Mouse (Mus musculus) forebrain, embryonic 14.5 days (tissue): ENCODE measurements around the gene Nfkbie. TPM values are rescaled to one million over a fixed set of nuclear protein-coding genes. Genes with fewer than 3 reads are reported as not detected.

ENCODE experiments used
- ATAC-seq: fragments of 200-750 bp; cut with Nextera tagmentation; 2 replicates; pipeline ENCODE4 v1.8.0; 2017; ENCODE audit warnings: mild to moderate bottlenecking, moderate library complexity
- DNase-seq: peaks from one replicate; pipeline ENCODE4 v3.0.0-alpha.2; 2015; ENCODE audit warnings: low spot score
- H3K27ac ChIP-seq: fragments of 300-500 bp; sonication (generic); 2 replicates; pipeline ENCODE4 v1.5.1; 2014; ENCODE audit warnings: low read depth, mild to moderate bottlenecking, control low read depth, low read length, moderate library complexity
- H3K27me3 ChIP-seq: fragments of 300-500 bp; sonication (generic); replicated peaks from 2 replicates; pipeline ENCODE4 v1.6.1; 2014; ENCODE audit warnings: low read length, control low read depth, mixed read lengths; ENCODE audit not compliant: control insufficient read depth, insufficient read depth
- H3K36me3 ChIP-seq: fragments of 300-500 bp; sonication (generic); 2 replicates; pipeline ENCODE4 v1.6.1; 2014; ENCODE audit warnings: low read length, control low read depth; ENCODE audit not compliant: control insufficient read depth, insufficient read depth
- H3K4me1 ChIP-seq: fragments of 300-500 bp; sonication (generic); 2 replicates; pipeline ENCODE4 v1.6.1; 2014; ENCODE audit warnings: antibody characterized with exemption, low read length, control low read depth; ENCODE audit not compliant: control insufficient read depth, insufficient read depth
- H3K4me2 ChIP-seq: fragments of 300-500 bp; sonication (generic); 2 replicates; pipeline ENCODE4 v1.6.1; 2014; ENCODE audit warnings: mild to moderate bottlenecking, control low read depth, low read length
- H3K4me3 ChIP-seq: fragments of 300-500 bp; sonication (generic); 2 replicates; pipeline ENCODE4 v1.5.1; 2014; ENCODE audit warnings: low read depth, low read length, control low read depth
- H3K9ac ChIP-seq: fragments of 300-500 bp; sonication (generic); 2 replicates; pipeline ENCODE4 v1.6.1; 2014; ENCODE audit warnings: mild to moderate bottlenecking, low read length, control low read depth, moderate library complexity
- H3K9me3 ChIP-seq: fragments of 300-500 bp; sonication (generic); replicated peaks from 2 replicates; pipeline ENCODE4 v1.6.1; 2016; ENCODE audit warnings: low read length, control low read depth, mixed read lengths; ENCODE audit not compliant: control insufficient read depth
- WGBS: fragments of 180-500 bp; shearing (Covaris S2); extraction: QIAGEN DNeasy Blood & Tissue Kit; methylation state at CpG from one replicate; pipeline ENCODE4 v1.1.7; 2014; 5-methylcytosine and 5-hydroxymethylcytosine counted together
- polyA plus RNA-seq: library from polyadenylated mRNA; unstranded; fragments of >200 nt; fragmentation: Nextera tagmentation; extraction: Ambion mirVana; gene quantifications from 2 replicates; pipeline ENCODE4 v1.2.1, GENCODE M21; 2014

Nfkbie gene
- polyA plus RNA-seq, 1 experiment from 2014 or later, result 4.1 TPM

DNA sequence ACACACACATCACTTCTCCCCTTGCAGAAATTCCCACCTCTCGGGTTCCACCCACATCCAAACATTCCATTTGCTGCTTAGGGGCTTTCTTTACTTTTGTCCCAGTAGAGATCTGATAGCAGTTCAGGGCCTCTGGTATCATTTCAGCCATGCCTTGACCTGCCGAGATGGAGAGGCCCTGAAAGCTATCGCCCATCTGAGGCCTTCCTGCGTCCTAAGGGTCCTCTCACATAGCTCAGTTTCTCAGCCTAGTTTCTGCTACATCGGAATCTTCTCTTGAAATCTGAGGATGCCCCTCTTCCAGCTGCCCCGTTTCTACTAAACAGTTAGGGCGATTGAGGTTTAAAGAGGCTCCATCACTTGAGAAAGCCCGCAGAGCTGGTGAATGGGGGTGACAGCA, 38.7 kb downstream of the Nfkbie start:
- Histone ChIP-seq H3K4me3 (peak overlapping the region; percentile 34; the same call in 1 of the 2 replicates), H3K9ac (peak overlapping the region; percentile 58; the same call in 1 of the 2 replicates), H3K36me3 (no peaks in the 10 kb centered on the region), H3K9me3 (no peaks in the 10 kb centered on the region), H3K4me2 (peak overlapping the region; percentile 63), H3K27me3 (peaks cover 5% of the 10 kb centered on the region; the same call in 1 of the 2 replicates), H3K4me1 (peaks cover 14% of the 10 kb centered on the region; the same call in 1 of the 2 replicates), H3K27ac (no peak overlapping the region)
- ATAC-seq (no peak), DNase-seq (no peak)
- 48% methylated on average over 8 of the region's 8 CpGs for WGBS

DNA sequence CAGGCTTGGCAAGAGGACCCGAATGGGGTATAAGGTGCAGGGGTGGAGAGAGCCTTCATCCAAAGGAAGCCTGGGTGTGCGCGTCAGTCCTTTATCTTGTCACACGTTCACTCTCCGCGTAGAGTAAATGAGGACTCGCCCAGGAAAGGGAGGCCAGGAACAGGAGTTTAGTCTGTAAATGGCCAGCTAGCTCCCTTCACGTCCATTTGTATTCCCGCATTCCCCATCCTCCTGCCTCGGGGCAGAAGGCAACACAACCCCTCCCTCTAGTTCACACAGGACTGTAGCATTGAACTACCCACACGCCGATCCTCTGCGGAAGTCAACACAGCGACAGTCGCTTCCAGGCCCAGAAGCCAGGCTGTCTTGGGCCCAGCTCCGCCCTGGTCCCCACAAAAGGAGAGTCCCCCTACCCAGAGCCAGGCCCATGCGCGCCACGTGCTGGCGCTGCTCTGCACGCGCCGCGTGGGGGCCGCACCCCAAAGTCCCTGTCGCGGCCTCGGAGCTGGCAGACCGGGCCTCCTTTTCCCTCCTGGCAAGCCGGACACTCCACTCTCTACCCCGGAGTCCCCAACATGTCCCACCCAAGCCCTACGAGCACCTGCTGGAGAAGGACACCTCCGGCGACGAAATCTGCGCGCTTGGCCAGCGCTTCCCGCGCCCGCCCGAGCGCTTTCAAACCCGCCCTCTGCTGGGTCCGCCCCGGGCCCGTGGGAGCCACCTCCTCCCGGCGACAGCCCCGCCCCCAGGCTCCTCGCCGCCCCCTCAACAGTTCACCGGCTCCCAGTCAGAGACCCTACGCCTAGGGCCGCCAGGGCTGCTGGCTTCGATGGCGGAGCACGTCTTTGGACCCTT, 39.6 kb downstream of the Nfkbie start:
- no peaks in the 10 kb centered on the region for H3K36me3 ChIP-seq
- H3K4me3 ChIP-seq, result peak overlapping the region; percentile 34
- 0 out of 2 replicates have a peak overlapping the region, but pooled peaks have one; percentile 30 for H3K27ac ChIP-seq
- H3K27me3 ChIP-seq, result peaks cover 10% of the 10 kb centered on the region; the same call in 1 of the 2 replicates
- DNase-seq, result peak; percentile 70
- peak overlapping the region; percentile 58 for H3K9ac ChIP-seq
- H3K9me3 ChIP-seq, result no peaks in the 10 kb centered on the region
- H3K4me1 ChIP-seq, result peaks cover 19% of the 10 kb centered on the region; the same call in 1 of the 2 replicates
- ATAC-seq, result peak; percentile 80
- WGBS, result 3% methylated on average over 50 of the region's 58 CpGs
- H3K4me2 ChIP-seq, result peak overlapping the region; percentile 63

DNA sequence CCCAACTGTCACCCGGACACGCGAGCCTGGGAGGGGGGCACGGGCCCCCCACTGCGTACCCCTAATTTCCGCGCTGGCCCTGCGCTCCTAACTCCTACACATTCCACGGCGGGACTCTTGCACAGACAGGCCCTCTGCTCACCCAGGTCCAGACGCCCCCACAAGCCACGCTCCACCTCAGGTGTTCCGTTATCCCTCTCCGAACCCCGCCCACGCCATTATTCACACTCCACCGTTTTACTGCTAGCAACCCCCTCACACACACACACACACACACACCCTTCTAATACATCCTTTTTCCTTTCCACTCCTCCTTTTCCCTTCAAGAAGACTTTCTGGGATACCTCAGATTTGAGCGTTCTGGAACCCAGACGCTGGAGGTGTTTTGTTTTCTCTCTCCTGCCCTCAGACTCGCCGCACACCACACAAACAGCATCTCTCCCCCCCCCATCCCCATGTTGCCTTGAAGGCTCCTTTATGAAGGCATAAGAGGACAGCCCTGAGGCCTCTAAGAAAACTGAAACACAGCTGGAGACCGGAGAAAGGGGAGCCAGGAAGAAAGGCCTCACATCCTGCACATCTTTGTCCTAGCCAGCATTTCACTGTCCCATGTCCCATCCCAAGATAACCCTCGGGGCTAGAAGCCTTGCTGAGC, 40.4 kb downstream of the Nfkbie start:
- DNase-seq, result no peak
- 3% methylated on average over 23 of the region's 23 CpGs for WGBS

DNA sequence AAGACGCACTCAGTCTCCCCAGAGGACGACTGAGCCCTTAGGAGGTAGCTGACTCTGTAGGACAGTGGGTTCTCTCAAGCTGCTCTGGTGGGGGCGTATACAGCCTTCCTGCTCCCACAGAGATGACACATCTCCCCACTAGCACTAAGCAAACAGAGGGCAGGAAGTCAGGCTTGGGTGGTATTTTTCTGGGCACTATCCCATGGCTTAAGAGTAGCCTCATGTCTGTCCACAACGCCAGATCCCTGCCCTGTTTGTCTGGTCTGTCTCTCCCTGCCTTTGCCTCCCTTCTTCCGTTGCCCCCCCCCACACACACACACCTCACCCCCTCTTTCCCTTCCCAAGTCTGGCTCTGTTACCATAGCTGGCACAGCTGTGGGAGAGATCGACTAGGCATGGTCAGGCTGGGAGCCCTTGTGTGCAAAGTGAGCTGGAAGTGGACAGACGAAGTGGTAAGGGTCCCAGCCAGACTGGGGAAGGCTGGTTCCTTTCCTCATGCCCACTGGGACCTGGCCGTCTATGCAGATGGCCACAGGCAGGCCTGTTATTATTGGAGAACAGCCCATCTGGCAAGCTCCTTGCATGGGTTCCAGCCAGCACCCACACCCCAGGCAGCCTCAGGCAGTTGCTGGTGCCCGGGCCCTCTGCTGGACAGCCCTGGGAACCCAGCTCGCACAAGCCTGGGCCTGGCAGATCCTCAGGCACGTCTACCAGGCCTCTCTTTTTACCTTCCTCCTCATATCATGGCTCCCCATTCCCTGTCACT, 41.3 kb downstream of the Nfkbie start:
- no peaks in the 10 kb centered on the region for H3K9me3 ChIP-seq
- DNase-seq (peak; percentile 72), ATAC-seq (peak; percentile 69)
- WGBS, result 25% methylated on average over 11 of the region's 11 CpGs
- H3K4me1 ChIP-seq, result peaks cover 19% of the 10 kb centered on the region; the same call in 1 of the 2 replicates
- no peak overlapping the region for H3K9ac ChIP-seq
- peaks cover 27% of the 10 kb centered on the region for H3K27me3 ChIP-seq
- H3K36me3 ChIP-seq, result no peaks in the 10 kb centered on the region
- H3K4me3 ChIP-seq, result no peak overlapping the region
- H3K4me2 ChIP-seq, result no peak overlapping the region
- peak overlapping the region; percentile 78 for H3K27ac ChIP-seq

More for the DNA sequence above, 40.4 kb downstream of the Nfkbie start:
- peaks cover 19% of the 10 kb centered on the region; the same call in 1 of the 2 replicates for H3K4me1 ChIP-seq
- peak overlapping the region; percentile 34 for H3K4me3 ChIP-seq
- H3K27ac ChIP-seq, result peak overlapping the region; percentile 78; the same call in 1 of the 2 replicates
- peak; percentile 19 for ATAC-seq
- H3K4me2 ChIP-seq, result peak overlapping the region; percentile 63
- H3K27me3 ChIP-seq, result peaks cover 18% of the 10 kb centered on the region
- peak overlapping the region; percentile 58 for H3K9ac ChIP-seq
- H3K9me3 ChIP-seq, result no peaks in the 10 kb centered on the region
- H3K36me3 ChIP-seq, result no peaks in the 10 kb centered on the region

DNA sequence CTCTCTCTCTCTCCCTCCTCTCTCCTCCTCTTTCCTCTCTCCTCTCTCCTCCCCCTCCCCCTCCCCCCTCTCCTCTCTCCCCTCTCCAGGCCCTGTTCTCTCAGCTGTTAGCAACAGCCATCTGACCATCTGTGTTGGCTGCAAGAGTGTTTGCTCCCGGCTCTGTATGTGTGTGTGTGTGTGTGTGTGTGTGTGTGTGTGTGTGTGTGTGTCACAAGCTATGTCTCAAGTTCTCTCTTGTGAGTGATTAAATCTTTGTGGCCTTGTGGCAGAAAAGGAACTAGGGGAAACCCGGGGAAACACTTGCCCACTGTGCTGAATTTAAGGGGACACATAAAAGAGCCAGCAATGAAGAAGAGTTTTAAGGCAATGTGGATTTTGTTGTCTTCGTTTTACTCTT, 42.3 kb downstream of the Nfkbie start:
- H3K9ac ChIP-seq, result no peak overlapping the region
- ATAC-seq, result no peak
- H3K4me2 ChIP-seq, result no peak overlapping the region
- H3K4me3 ChIP-seq, result no peak overlapping the region
- no peaks in the 10 kb centered on the region for H3K9me3 ChIP-seq
- no peak overlapping the region for H3K27ac ChIP-seq
- no peaks in the 10 kb centered on the region for H3K36me3 ChIP-seq
- WGBS, result 35% methylated on average over 3 of the region's 3 CpGs
- DNase-seq, result peak; percentile 75
- peaks cover 30% of the 10 kb centered on the region for H3K27me3 ChIP-seq
- peaks cover 19% of the 10 kb centered on the region; the same call in 1 of the 2 replicates for H3K4me1 ChIP-seq

DNA sequence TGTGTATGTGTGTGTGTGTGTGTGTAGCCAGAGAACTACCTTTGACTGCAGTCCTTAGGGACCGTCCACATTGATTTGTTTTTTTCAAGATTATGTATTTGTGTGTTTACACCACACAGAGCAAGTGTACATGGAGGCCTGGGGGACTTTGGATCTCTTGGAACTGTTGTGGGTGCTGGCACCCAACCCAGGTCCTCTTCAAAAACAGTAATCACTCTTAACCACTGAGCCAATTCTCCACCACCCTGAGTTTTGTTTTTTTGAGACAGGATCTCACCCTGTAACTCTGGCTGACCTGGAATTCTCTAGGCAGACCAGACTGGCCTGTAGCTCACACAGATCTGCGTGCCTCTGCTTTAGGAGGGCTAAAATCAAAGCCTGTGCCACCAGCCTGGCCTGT, 42.9 kb downstream of the Nfkbie start:
- no peaks in the 10 kb centered on the region for H3K36me3 ChIP-seq
- H3K4me1 ChIP-seq, result peaks cover 19% of the 10 kb centered on the region; the same call in 1 of the 2 replicates
- no peak for DNase-seq
- H3K4me2 ChIP-seq, result no peak overlapping the region
- no peak overlapping the region for H3K27ac ChIP-seq
- no peak overlapping the region for H3K4me3 ChIP-seq
- H3K27me3 ChIP-seq, result peaks cover 30% of the 10 kb centered on the region
- no peaks in the 10 kb centered on the region for H3K9me3 ChIP-seq
- no peak overlapping the region for H3K9ac ChIP-seq
- no peak for ATAC-seq
- WGBS, result 91% methylated on average over 2 of the region's 2 CpGs

DNA sequence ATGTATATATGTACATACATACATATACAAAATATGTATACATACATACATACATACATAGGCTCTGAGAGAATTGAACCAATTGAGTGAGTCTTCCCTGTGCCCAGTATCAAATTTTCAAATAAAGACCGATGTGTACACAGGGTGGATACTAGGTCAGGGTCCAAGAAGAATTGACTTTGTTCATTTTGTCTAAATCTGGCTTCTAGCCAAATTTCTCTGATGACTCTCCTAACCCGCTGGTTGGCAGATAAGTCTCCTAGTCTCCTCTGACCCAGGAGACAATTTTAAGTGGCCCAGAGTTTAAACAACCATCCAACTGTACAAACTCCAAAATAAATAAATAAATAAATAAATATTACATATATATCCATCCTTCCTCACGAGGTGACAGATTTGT, 43.4 kb downstream of the Nfkbie start:
- Histone ChIP-seq H3K9me3 (no peaks in the 10 kb centered on the region), H3K36me3 (no peaks in the 10 kb centered on the region), H3K9ac (no peak overlapping the region), H3K27me3 (peaks cover 30% of the 10 kb centered on the region), H3K4me1 (peaks cover 19% of the 10 kb centered on the region; the same call in 1 of the 2 replicates), H3K4me3 (no peak overlapping the region), H3K27ac (no peak overlapping the region), H3K4me2 (peak overlapping the region; percentile 55; the same call in 1 of the 2 replicates)
- WGBS, result 42% methylated on average over 3 of the region's 3 CpGs
- ATAC-seq, result no peak
- DNase-seq, result no peak

DNA sequence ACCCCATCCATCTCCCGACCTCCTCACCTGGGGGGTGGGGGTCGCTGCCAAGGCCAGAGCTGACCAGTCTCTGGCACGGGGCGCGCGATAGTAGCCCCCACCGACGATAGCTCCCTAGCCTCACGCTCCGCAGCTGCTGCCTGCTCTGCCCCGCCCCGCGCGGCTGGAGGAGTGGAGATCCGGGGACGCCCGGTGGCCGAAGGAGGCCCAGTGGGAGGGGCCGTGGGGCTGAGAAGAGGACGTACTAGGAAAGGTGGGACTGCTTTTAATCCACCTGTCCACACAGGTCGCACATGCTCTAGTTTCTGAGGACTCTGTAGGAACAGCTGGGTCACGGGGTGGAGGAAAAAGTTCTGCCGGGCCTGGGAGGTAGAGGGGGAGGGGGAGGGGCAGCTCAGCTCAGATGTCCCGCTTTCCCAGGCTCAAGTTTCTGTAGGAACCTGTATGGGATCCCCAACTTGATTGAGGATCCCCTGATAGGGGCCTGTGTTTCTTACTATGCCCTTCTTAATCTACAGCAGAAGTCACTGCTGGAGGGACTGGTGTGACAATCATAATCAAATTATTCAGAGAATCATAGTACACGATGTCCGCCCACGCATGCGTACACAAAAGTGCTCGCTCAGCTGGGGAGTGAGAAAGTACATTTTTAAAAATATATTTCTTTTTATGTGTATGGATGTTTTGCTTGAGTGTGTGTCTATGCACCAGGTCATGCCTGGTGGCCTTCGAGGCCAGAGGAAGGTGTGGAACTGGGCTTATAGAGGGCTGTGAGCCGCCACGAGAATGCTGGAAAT, 44.1 kb downstream of the Nfkbie start, which contains the start of gene Slc29a1:
Gene Slc29a1 (minus strand): TSS at position 161 of the 797 bp plus-strand sequence.
- H3K4me1 ChIP-seq, result peaks cover 13% of the 10 kb centered on the region; the same call in 1 of the 2 replicates
- DNase-seq (peak; percentile 37), ATAC-seq (no peak)
- no peaks in the 10 kb centered on the region for H3K36me3 ChIP-seq
- peak within 1 kb of the TSS; percentile 24 for H3K4me3 ChIP-seq
- no peaks in the 10 kb centered on the region for H3K9me3 ChIP-seq
- 17% methylated on average over 32 of the region's 32 CpGs for WGBS
- H3K27ac ChIP-seq, result no peak within 1 kb of the TSS
- H3K27me3 ChIP-seq, result peaks cover 28% of the 10 kb centered on the region
- peak within 1 kb of the TSS; percentile 48 for H3K9ac ChIP-seq
- peak within 1 kb of the TSS; percentile 55 for H3K4me2 ChIP-seq
